Mouse (Mus musculus) ovary, postnatal 36 days (tissue): ENCODE measurements at regions not wholly inside any gene's neighbourhood (a gene's known extent, or its start where the extent isn't known, plus 50 kb on each side); places are given as distances from the start of the nearest gene placed in this dataset.

Source experiments
- DNase-seq: peaks from one replicate; pipeline ENCODE4 v3.0.0; 2022; ENCODE audit warnings: low spot score, mixed read lengths

- DNase-seq, result peak; percentile 32
Measured at GRCm38 (mm10) chr19:26938911-26939310, 53.2 kb downstream of the Gm815 start.

- no peak for DNase-seq
Measured at GRCm38 (mm10) chr19:26944006-26944405, 58.3 kb downstream of the Gm815 start.

GRCm38 (mm10) chr19:26946562-26946961 is 60.9 kb downstream of the Gm815 start:
- DNase-seq, result no peak

GRCm38 (mm10) chr19:26948479-26948878 is 62.8 kb downstream of the Gm815 start:
- DNase-seq, result no peak

GRCm38 (mm10) chr19:26949153-26949552 is 63.5 kb downstream of the Gm815 start:
- DNase-seq, result no peak

- DNase-seq, result no peak
Measured at GRCm38 (mm10) chr19:26953348-26953747, 67.7 kb downstream of the Gm815 start.

- DNase-seq, result no peak
Measured at GRCm38 (mm10) chr19:26966055-26966760, 80.5 kb downstream of the Gm815 start.

GRCm38 (mm10) chr19:26973058-26973457 is 87.4 kb downstream of the Gm815 start:
- DNase-seq, result no peak

GRCm38 (mm10) chr19:26973773-26974548 is 88.3 kb downstream of the Gm815 start:
- no peak for DNase-seq

GRCm38 (mm10) chr19:26974576-26975204 is 89.0 kb downstream of the Gm815 start:
- DNase-seq, result no peak

GRCm38 (mm10) chr19:26976604-26977322 is 91.1 kb downstream of the Gm815 start:
- DNase-seq, result no peak

GRCm38 (mm10) chr19:26977887-26978639 is 92.4 kb downstream of the Gm815 start:
- no peak for DNase-seq

- no peak for DNase-seq
Measured at GRCm38 (mm10) chr19:26978640-26979007, 92.9 kb downstream of the Gm815 start.

GRCm38 (mm10) chr19:26979322-26979721 is 93.6 kb downstream of the Gm815 start:
- no peak for DNase-seq

- DNase-seq, result no peak
Measured at GRCm38 (mm10) chr19:26986672-26987071, 101.0 kb downstream of the Gm815 start.

GRCm38 (mm10) chr19:26987197-26987596 is 101.5 kb downstream of the Gm815 start:
- DNase-seq, result no peak

- DNase-seq, result no peak
Measured at GRCm38 (mm10) chr19:26987909-26988456, 102.3 kb downstream of the Gm815 start.

- DNase-seq, result no peak
Measured at GRCm38 (mm10) chr19:26994586-26995352, 109.1 kb downstream of the Gm815 start.

- DNase-seq, result no peak
Measured at GRCm38 (mm10) chr19:26999596-26999995, 113.9 kb downstream of the Gm815 start.

GRCm38 (mm10) chr19:27021930-27022329 is 136.2 kb downstream of the Gm815 start:
- no peak for DNase-seq

GRCm38 (mm10) chr19:27022917-27023316 is 137.2 kb downstream of the Gm815 start:
- DNase-seq, result no peak
